Mouse (Mus musculus): Measurements from ENCODE around the gene Kmt2b.

The Kmt2b gene

DNA sequence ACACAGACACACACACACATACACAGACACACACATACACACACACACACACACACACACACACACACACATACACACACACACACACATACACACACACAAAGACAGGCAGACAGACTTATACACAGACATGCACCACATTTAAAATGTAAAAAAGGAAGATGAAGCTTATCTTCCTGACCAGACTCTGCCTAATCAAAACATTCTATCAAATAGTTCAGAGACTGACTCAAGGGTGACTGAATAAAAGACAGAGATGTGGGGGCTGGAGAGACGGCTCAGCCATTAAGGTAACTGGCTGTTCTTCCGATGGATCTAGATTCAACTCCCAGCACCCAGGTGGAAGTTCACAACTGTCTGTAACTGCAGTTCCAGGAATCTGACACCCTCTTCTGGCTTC lies 44.2 kb downstream of the Kmt2b start:
- CTCF ChIA-PET, result no interaction called here

DNA sequence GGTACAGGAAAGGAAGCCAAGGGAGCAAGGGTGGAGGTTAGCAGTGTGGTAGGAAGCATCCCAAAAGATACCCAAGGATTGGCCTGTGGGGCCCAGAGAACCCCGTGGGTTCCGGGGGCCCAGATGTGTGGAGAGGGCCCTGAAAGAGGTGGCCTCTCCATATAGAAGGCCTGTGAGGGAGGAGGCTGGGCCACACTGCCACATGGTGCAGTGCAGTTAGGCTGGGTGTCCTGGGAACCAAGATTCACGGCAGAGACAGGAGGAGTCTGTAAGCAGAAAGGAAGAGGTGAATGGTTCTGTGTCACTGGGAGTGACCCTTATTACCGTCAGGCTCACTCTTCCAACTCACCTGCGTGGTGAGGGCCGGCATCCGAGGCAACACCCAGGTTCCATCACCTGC lies 48.0 kb downstream of the Kmt2b start:
- CTCF ChIA-PET, result no interaction called here

DNA sequence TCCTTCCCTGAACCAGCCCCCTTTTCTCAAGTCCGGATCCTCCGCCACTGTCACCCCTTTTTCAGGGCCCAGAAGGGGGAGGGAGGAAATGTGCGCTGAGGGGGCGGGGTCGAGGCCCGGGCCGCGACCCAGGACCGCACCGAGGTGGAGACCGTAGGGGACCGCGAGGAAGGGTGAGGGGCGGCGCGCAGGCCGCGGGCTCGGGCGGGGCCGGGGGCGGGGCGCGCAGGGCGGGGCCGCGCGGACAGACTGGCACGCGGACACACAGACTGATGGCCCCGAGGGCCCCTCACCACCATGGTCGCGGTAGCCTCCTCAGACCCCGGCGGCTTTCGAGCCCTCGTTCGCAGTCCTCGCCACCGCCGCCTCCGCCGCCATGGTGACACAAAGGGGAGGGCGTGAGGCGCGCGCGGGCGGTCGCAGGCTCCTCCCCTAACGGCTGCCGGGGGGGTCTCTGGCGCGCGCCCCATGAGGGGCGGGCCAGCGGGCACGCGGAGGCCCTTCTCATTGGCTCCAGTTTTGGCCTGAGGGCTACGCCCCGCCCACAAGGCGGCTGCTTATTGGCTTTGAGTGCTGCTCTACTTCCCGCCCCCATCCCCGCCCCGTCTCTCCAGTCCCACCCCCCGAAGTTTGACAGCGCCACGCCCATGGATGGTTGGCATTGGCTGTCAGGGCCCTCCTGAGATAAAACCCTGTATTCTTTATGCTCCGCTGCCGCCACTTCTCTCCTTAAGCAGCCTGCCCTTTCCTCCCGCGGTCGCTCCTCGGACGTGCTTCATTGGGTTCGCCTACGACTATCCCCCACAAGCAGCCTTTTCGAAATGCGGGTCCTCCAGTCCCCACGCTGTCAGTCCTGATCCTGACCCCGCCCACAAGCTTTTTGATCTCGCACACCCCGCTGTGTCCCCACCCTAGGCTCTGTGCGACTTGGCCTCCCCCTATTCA lies 53.6 kb downstream of the Kmt2b start, which contains the start of gene Arhgap33:
Arhgap33 (minus strand) TSS at position 428 of the 945 bp plus-strand sequence.
- CTCF ChIA-PET, result no interaction called here

DNA sequence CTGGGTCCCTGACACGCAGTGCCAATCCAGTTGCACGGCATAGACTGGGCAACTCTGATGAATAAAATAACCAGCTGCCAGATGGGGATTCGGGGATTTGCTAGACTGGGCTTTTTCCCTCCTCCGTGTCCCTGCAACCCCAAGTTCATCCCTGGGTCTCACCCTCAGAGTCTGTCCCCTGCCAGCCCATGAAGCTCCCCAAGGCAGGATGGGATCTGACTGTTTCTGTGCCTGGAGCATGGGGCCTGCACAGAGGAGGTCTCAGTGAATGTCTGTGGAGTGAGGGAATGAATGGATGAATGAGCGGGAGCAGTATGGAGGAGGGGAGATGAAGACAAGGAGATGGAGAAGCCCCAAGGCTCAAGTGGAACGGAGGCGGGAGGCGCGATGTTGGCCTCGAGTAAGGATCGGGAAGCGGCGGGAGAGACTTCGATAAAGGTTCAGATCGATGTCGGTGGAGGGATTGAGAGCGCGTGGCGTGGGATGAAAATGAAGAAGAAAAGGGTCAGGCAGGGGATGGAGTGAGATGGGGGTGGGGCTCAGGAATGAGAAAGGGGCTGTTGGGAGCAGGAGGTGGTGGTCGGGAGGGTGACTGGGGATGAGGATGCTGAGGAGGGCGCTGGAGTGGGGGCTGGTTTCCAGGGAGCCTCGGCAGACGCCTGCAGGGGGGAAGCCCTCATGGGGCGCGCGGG lies 54.4 kb downstream of the Kmt2b start:
- CTCF ChIA-PET, result no interaction called here

DNA sequence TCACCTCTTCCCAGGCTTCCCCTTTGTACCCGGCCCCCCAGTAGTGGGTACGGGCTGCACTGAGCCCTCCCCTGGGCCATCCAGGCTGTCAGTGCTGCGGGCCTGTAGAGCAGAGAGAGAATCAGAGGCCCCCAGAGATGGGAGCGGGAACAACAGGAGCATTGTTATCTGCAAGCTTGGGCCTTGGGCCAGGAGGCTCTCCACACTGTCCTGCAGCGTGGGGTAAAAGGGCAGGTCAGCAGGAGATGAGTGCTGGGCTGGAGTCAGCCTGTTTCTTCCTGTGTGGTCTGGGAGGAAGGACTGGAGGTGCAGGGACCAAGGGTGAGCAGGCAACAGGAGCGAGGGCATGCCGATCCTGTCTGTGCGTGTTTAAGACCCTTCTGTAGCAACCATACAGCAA lies 55.6 kb downstream of the Kmt2b start:
- CTCF ChIA-PET, result no interaction called here

DNA sequence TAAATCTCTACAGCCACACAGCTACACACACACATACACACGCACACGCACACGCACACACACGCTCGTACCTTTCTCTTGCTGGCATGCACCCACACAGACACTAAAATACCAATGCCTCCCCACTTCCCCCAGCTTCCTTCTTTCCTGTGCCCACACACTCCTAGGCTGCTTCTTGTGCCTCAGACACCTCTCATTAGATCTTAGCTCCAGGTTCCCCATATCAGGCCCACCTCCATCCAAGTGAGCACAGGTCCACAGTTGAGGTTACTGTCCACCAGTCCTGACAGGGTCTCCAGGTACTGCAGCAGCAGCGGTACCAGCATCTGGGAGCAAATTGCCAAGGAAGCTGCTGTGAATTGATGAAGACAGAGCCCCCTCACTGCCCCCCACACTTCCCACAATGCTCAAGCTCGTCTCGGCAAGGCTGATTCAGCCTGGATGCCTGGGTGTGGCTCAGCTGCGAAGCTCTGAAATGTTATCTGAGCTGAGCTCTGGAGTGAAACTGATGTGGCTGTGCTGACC lies 57.2 kb downstream of the Kmt2b start:
- CTCF ChIA-PET, result no interaction called here

DNA sequence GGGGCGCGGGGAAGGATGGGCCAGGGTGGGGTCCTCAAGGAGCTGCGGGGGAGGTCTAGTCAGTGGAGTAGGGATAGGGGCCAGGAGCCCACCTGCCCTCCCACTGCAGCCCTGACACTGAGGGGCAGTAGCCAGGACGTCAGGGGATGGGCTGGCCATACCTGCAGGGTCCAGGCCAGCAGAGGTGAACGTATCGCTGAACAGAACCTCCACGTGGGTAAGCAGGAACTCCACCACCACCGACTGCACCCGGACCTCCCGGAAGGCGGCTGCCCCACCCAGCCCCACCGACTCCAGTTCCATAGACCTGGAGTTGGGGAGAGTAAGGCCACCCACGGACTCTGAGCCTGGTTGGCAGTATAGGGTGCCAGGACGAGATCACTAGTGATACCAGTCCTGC lies 61.5 kb downstream of the Kmt2b start:
- CTCF ChIA-PET, result no interaction called here

DNA sequence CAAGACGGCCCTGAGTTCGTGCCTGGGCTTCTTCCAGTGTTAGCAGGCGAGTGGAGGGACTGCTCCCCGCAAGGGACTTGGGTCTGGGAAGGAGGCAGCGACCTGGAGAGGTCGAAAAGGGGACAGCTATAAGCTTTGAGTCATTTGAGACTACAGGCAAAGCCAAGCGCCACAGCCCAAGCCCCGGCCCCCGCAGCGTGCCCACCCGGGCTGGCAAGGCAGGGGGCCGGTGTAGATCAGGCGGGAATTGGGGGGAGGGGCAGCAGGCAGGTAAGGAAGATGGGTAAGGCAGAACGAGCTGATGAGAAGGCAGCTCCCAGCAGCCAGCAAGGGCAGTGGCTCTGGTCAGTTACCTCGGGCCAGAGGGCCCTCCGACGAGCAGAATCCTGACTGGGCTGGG lies 62.1 kb downstream of the Kmt2b start:
- CTCF ChIA-PET, result no interaction called here

DNA sequence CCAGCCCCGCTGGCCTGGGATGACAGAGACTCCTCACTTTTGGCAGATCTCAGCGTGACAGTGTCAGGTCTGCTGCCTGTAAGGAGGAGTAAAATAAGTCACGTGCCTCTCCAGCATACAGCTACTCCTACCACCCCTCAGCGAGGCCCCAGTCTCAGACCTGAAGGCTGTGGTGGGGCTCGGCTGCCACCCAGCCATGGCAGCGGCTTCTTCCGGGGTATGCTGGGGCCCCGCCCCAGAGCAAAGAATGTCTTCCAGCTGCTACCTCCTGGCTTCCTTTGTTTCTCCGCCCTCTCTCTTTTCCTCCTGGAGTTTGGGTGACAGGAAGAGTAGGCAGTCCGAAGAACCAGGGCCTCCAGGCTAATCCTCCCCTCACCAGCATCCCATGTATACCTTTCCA lies 62.6 kb downstream of the Kmt2b start:
- CTCF ChIA-PET, result no interaction called here

DNA sequence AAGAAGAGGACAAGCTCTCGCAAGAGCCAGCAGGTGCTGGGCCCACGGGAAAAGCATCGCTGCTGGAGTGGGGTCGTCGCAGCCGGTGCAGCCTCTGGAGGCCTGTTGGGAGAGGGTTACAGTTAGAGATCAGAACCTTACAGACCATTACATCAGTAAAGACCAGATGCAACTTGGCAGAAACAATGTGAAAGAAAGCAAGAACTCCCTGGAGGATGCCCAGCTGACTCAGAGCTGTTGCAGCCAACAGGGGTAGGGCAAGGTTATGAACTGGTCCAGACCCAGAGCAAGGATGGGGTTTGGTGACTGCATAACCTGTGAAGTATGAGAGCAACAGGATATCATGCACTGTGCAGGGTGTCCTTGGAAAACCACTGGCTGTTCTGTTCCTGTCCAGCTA lies 64.0 kb downstream of the Kmt2b start:
- CTCF ChIA-PET, result interaction anchor here (0.7 kb wide), 1 partner anchor 535 kb away, joined by 10 read pairs; no protein-coding TSS in a partner anchor

DNA sequence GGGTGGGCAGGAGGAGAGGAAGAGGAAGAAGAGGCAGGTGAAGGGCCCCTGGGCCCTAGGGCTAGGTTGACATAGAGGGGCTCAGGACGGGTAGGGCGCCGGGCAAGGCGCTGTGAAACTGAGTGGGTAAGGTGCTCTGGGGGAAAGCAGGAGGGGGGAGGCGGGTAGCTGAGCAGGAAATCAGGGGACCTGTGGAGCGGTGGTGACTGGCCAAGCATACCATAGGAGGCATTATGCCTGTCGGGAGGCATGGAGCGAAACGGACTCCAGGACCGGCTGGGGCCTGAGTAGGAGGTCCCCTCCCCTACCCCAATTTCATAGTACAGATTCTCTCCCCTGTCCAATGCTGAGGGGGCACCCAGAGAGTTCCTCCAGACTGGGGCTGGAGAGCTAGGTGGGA lies 65.7 kb downstream of the Kmt2b start:
- CTCF ChIA-PET, result no interaction called here

DNA sequence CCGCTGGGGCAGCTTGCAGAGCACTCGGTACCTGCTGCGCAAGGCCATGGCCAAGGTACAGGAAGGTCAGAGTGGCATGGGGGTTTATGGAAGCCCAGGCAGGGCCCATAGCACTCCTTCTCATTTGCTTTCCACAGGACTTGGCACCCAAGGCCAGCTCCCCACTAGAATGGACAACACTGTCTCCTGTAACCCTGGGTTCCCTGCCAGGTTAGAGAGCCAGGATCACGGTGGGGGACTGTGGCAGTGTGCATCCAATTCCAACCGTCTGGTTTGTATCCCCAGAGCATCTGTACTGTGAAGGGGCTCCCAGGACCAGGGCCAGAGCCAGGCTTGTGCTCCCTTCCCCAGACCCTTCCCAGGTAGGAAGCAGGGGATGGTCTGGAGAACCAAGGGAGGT lies 67.7 kb downstream of the Kmt2b start:
- CTCF ChIA-PET, result interaction anchor here (0.5 kb wide), 1 partner anchor 187 kb away, joined by 6 read pairs; no protein-coding TSS in a partner anchor

DNA sequence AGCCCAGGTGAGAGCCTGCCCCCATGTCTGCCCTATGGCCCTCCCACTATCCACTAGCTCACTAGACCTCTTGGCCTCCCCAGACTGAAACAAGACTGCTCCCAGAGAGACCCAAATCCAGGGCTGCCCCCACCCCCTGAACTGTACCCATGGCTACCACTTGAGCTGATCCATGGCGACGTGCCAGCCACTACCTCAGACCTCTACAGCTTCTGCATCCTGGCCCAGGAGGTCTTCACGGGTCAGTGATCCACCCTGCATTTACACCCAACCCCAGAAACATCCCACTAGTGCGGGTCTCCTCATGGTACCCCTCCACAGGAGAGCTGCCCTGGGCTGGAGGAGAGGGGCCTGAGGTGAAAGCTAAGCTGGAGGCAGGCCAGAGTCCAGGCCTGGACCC lies 68.1 kb downstream of the Kmt2b start:
- CTCF ChIA-PET, result interaction anchor here (0.5 kb wide), 1 partner anchor 187 kb away, joined by 6 read pairs; no protein-coding TSS in a partner anchor
